Mouse (Mus musculus): ENCODE measurements around the gene Calcb. TPM values are rescaled to one million over a fixed set of nuclear protein-coding genes. Genes with fewer than 3 reads are reported as not detected.

The Calcb gene
- polyA plus RNA-seq (2015; fragmentation: Nextera tagmentation; extraction: Ambion mirVana), result 0.39 and 0.61 TPM in 2 replicates

DNA sequence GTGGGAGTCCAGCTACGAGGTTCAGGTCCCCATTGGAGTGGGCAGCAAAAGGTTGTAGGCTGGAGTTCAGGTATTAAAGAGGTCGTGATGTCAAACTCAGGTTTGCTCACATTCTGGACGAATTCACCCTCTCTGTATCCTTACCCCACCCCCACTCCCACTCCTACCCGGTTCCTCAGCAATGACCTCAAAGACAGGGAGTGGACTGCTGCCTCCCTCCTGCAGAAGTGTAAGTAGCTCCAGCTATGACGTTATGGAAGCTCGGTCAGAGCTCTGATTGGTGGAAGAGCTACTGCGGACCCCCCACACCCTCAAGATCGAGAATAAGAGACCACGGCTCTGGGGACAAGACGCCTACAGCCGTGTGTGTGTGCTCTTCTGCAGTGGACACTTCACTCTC is at the start of gene Calcb:
Gene Calcb, plus strand, starts transcription at position 344 of the 400 bp plus-strand sequence.

DNA sequence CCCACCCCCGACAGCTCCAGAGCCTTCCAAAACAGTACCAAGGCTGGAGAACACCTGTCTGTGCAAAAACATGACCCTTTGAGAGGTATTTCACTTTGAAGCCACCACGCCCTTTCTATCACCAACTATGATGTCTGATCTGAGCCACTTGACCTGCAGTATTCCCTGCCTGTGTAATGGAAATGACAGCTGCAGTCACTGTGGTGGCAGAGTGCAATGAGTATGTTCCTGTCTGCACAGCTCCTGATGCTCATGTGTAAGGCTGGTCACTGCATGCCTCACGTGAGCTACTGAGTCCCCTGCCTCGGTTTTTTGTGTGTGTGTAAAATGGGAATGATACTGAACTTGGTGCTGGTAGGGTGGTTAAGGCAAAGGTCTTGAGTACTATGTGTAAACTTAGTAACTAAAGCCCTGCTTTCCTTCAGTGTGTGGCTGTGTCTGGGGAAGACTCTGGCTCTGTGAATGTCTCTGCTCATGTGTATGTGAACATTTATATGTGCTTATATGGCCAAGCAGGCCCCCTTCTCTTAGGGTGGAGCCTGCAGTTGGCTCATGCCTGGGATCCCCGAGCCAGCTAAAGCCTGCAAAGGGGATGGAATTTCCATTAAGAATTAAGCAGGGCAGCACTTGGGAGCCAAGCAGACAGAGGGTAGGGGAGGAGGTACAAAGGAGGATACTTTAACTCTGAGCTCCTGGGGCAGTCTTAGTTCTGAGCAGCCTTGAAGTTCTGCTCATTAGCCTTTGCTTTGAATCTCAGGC is 24.8 kb downstream of the Calcb start, which contains the start of gene Insc:
Gene Insc, plus strand, starts transcription at position 673 of the 759 bp plus-strand sequence.

Other genes with a start within 250 kb of the Calcb start
- 2.7 and 2.9 TPM in 2 replicates for gene Cyp2r1, start 155.7 kb upstream of the Calcb start, polyA plus RNA-seq (2015; fragmentation: Nextera tagmentation; extraction: Ambion mirVana)
- gene Calca, start 82.3 kb upstream of the Calcb start, polyA plus RNA-seq (2015; fragmentation: Nextera tagmentation; extraction: Ambion mirVana), result 3.5 and 3.9 TPM in 2 replicates
- 4.5 TPM in 2 replicates for gene Insc, start 25.1 kb downstream of the Calcb start, polyA plus RNA-seq (2015; fragmentation: Nextera tagmentation; extraction: Ambion mirVana)

All from adrenal gland, postnatal 0 days (tissue).